Mouse (Mus musculus) heart, embryonic 14.5 days (tissue): ENCODE data around the gene Cdk16. TPM values are rescaled to one million over a fixed set of nuclear protein-coding genes. Genes with fewer than 3 reads are reported as not detected.

Source experiments
- polyA plus RNA-seq: library from polyadenylated mRNA; unstranded; fragments of >200 nt; fragmentation: Nextera tagmentation; extraction: Ambion mirVana; gene quantifications from 2 replicates; pipeline ENCODE4 v1.2.1, GENCODE M21; 2014

The Cdk16 gene
- polyA plus RNA-seq, 1 experiment from 2014 or later = 85.2 TPM

Other genes with a start within 250 kb of the Cdk16 start
- 1.3 and 1.7 TPM in 2 replicates for gene Rgn, start 138.2 kb upstream of the Cdk16 start, polyA plus RNA-seq
- gene Rbm10, start 70.5 kb upstream of the Cdk16 start, polyA plus RNA-seq = 32.9 and 33.9 TPM in 2 replicates
- 476 and 493 TPM in 2 replicates for gene Ndufb11, start 70.3 kb upstream of the Cdk16 start, polyA plus RNA-seq
- 143 and 144 TPM in 2 replicates for gene Uba1, start 29.6 kb upstream of the Cdk16 start, polyA plus RNA-seq
- gene Usp11, start 16.0 kb downstream of the Cdk16 start, polyA plus RNA-seq = 33.6 and 34.5 TPM in 2 replicates
- gene Araf, start 109.9 kb downstream of the Cdk16 start, polyA plus RNA-seq = 95.2 and 95.7 TPM in 2 replicates
- gene Timp1, start 182.2 kb downstream of the Cdk16 start, polyA plus RNA-seq = 32.3 and 33.8 TPM in 2 replicates
- 0.08 and 0.38 TPM in 2 replicates for gene Syn1, start 233.1 kb downstream of the Cdk16 start, polyA plus RNA-seq
- gene Cfp, start 243.6 kb downstream of the Cdk16 start, polyA plus RNA-seq = 2.5 and 4.3 TPM in 2 replicates